Mouse (Mus musculus) layer of hippocampus, adult 9-10 months (tissue): ENCODE results near the gene Kcnmb1.

Experiments used
- DNase-seq: peaks from one replicate; pipeline ENCODE4 v3.0.0; 2022; ENCODE audit warnings: low spot score

Gene Kcnmb1

DNA sequence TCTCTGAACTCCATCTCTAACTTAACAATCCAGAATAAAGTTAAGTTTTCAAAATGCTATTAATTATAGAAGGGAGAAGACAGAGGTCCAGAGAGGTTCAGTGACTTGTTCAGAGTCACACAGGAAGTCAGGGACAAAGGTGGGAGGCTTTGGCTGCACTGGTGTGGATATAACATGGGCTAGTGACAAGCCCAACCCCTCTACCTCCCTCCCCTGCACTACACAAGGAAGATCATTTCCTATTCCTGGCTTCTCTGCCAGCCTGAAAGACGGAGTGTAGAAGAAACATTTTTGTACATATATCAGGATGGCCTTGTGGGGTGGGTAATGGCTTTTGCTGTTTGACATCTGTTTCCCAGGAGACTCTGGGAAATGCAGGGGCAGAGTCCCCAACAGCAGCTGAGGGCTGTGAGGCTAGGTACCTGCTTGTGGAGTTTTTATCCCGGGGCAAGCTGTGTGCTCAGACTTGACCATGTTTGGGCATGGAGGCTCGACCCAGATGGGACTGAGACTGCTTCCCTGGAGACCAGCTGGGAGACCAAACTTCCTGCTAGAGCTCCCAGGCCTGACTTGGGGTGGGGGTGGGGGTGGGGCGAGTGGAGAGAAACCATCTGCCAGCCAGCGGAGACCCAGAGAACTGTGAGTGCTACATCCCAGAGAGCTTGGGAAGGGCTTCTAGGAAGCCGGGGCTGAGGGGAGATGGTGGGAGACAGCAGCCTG lies at the start of gene Kcnmb1:
TSS of gene Kcnmb1 (plus strand) at position 326 of the 720 bp plus-strand sequence.
- no peak for DNase-seq

DNA sequence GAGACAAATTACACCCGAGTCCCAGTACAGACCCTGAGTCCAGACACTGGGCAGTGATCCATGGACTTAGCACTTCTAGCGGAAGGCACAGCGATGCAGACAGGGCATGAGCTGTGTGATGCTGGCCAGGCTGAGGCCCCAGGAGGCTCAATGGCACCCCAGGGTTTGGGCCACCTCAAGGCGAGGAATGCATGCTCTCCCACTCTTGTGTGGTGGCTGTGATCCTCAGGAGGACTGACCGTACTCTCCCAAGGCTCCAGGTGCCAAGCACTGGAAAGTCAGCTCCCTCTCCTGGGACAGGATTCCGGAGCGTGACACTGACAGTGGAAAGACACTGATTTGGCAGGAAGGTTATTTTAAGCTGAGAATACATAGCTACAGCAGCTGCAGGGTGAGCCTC lies 49.8 kb upstream of the Kcnmb1 start:
- DNase-seq = no peak

DNA sequence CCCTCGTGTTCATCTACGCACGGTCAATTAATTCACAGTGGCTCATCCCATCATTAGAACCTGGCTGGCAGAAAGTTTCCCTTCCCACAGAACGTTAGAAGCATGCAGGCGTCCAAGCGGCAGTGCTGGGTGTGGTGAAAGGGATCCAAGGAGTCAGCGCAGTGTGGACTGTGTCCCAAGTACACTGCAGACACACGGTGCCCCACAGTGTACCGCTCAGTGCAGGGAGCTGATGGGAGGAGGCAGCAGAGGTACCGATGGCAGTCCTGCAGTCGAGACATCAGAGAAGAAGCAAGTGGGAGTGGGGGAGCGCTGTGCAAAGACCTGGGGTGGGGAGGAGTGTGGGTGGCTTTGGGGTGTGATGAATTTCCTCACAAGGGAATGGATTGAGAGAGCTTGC lies 48.6 kb upstream of the Kcnmb1 start:
- no peak for DNase-seq

DNA sequence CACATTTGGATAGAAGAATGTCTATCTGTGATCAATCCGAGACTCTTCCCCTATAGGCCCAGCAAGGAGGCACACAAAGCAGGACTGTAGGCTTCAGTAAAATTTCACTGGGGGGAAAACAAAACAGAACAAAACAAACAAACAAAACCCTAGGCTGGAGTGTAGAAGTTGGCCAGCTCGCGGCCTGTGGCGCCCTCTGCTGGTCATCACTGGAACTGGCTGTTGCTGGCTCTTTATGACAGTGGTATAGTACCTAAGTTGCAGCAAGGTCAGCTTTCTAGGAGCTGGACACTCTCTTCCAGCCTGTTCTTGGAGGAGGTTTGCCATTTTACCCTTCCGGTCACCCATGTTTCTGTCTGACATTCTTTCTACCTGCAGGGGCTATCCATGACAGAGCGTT lies 45.2 kb upstream of the Kcnmb1 start:
- DNase-seq = no peak

DNA sequence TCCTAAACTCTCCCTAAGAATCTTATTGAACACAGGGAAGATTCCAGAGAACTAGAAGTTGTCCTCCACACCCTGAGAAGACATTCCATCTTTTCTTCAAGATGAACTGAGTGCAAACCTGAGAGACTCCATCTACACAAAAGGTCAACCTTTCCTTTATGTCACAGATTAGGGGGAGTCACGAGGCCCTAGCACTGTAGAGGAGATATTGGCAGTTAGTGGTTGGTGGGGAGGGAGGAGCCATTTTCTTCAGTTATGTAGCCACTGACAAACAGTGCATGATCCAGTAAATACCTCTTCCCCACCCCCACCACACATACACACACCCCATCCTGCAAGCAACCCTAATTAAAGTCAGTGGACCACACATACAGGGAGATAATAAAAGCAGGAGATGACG lies 44.4 kb upstream of the Kcnmb1 start:
- no peak for DNase-seq

DNA sequence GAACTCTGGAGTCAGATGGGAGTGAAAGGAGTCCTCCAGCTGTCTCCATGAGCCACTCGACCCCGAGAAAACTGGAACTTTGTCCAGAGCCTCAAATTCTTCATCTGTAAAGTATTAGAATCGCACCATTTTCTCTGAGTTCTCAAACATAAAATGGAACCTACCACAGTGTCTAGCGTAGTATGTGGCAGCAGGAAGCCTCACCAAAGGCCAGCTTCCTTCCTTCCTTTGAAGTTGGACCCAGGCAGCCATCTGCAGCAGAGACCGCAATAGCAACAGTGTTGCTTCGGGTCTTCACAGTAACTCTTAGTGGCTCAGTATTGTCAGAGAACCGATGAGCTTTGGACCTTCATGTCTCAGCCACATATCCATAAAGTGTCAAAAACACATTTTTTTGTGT lies 43.0 kb upstream of the Kcnmb1 start:
- no peak for DNase-seq

DNA sequence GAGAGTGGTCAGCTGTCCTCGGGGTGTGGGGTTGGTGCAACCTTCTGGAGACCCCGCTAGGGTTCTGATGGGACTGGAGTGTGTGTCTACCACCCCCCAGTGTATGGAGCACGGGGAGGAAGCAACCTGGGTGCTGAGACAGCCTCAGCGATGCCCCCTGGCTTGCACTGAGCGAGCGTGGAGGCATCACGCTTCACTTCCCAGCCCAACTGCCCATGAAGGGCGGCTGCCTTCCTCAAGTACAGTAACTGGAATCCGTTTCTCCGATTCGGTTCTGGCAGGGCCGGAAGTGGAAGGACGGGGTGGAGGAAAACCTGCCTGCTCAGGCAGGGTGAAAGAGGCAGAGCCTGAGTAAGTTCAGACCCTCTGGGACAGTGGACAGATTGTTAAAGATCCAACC lies 41.4 kb upstream of the Kcnmb1 start:
- no peak for DNase-seq

DNA sequence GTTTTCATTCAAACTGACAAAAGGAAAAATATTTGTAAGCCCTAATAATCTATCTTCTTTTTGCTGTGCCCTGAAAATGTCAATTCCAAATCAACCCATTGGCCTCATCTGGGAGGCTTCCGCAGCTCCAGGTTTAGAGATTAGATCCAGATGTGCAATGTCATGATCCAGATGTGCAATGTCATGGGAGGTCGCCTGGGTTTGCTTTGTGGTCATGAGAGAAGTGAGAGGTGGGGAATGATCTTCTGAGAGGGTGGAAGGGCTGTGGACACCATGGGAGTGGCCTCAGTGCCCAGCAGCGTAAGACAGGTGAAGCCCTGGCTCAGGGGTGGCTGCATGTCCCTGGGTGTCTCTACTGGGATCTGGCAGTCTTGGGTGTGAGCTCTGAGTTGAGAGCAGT lies 39.8 kb upstream of the Kcnmb1 start:
- no peak for DNase-seq

DNA sequence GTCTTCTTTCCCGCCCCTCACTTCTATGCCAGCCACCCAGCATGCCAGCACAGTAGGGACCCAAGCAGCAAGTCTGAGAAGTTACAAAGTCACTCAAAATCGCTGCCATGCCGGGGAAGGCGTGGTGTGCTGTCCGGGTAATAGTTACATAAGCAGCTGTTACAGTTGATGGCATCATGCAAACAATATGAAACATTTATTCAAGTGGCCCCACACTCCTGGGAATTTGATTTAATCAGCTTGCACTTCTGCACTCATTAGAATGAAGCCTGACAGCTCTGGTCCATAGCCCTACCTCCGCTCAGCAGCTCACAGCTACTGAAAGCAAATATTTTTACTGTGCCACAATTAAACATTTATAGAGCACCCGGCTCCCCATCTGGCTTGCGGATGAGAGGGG lies 37.0 kb upstream of the Kcnmb1 start:
- DNase-seq = no peak

DNA sequence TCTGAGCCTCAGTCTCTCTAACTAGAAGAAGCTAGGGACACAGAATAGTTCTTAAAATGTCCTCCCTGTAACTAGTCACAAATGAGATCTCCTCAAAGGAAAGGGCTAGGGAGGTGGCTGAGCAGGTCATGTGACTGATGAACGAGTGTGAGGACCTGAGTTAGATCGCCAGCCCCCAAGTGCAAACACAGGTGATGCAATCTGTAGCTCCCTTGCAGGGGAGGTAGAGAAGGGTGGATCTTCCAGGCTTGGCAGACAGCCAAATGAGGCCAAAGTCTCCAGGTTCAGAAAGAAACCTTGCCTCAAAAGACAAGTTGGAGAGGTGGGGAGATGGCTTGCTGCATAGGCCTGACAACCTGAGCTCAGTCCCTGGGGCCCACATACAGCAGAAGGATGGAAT lies 36.3 kb upstream of the Kcnmb1 start:
- no peak for DNase-seq

DNA sequence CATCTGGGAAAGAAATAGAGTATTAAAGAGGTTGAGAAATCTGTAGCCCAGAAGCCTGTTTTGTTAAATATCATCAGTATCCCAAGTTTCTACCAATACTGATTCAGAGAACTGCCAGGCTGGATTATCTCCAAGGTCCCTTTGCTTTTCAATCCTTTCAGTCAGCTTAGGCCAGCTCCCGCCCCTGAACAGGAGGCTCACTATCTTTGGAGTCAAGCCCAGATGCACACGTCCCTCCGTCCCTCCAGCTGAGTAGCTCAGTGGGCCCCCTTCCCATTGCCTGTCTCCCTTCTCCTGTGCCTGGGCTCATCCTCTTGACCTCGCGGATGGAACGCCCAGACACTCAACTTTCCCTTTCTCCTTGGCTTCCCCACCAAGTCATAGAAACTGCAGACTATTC lies 35.5 kb upstream of the Kcnmb1 start:
- no peak for DNase-seq

DNA sequence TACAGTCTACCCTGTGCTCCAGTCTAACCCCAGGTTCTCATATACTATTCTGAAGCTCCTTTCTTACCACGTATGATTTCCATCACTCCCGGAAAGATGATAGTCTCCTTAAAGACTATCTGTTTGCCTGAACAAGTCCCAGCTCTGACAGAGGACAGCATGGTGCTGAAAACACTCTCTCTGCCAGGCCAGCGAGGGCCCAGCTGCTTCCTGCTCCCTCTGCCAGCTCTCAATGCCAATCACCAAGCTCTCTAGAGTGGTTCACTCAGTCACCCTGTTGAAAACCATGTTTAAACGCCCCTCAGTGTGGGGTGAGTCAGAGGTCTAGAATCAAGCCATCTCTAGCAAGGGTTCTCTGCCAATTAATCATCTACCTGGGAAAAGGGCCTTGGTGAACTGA lies 35.0 kb upstream of the Kcnmb1 start:
- DNase-seq = no peak

DNA sequence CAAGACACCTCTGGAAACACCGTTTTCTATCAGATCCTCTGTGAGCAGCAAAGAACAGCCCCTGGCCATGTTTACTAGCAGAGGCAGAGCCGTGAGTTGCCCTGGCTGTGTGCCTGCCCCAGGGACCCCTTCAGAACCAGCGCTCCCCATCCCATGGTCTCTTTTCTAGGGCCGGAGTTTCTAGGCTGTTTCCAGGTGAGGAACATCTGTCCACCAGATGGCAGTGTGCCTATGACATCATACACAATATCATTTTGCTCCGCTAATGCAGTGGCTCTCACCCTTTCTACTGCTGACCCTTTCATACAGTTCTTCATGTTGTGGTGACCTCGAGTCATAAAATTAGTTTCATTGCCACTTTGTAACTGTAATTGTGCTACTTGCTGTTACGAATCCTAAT lies 34.2 kb upstream of the Kcnmb1 start:
- no peak for DNase-seq

DNA sequence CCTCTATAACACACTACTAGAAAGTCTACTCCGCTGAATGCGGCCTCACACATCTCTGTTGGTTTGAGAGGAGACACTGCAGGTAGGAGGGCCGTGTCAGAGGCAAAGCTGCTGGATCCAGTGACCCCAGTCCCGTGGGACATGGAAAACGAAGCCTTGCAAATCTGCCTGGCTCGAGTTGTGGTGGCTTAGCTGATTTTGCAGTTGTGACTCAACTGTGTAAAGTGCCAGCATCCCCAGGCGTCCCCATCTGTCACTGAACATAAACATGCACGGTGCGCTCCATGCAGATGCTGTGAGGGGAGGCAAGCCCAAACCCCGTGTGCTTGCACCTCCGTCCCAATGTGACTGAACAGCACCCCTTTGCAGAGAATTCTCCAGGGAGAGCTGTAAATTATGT lies 33.4 kb upstream of the Kcnmb1 start:
- DNase-seq = no peak

DNA sequence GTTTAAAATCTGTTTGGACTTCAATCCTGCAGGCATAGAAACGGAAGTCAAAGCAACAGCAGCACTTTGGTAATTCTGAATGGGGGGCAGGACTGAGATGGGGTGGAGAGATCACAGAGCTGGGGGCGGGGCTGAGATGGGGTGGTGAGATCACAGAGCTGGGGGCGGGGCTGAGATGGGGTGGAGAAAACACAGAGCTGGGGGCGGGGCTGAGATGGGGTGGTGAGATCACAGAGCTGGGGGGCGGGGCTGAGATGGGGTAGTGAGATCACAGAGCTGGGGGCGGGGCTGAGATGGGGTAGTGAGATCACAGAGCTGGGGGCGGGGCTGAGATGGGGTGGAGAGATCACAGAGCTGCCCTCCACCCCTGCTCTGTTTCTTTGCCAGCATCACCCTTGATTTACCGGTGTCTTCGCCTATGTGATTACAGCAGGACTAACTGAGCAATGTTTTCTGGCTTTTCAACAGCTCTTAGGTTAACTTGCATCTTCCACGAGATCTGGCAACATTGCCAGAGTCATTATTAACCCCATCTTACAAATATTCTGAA lies 30.9 kb upstream of the Kcnmb1 start:
- DNase-seq = no peak

DNA sequence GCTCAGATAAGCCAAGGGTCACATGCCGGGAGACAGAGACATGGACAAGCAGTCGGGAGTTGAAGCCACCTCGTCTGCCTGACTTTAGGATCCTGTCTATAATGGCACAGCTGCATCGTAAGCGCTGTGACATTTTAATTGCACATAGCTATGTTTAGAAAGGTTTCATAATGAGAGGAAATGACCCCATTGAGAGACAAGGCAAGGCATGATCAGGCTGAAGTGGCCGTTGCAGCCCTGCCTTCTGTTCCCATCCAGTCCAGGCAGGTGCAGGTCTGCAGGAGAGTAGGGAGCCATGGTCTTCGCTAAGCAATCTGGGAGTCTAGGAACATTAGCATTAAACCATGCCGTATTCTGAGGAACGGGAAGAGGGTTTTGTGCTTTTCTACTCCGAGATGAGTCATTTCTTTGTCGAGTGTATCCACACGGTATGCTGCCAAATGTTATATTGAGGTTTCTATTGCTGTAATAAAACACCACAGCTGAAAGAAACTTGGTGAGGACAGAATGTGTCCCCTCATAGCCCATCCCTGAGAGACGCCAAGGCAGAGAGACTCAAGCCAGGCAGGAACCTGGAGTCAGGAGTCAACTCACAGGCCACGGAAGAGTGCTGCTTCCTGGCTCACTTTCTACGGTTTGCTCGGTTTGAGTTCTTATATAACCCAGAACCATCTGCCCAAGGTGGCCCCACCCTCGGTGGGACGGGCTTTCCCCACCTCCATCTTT lies 30.3 kb upstream of the Kcnmb1 start:
- no peak for DNase-seq

DNA sequence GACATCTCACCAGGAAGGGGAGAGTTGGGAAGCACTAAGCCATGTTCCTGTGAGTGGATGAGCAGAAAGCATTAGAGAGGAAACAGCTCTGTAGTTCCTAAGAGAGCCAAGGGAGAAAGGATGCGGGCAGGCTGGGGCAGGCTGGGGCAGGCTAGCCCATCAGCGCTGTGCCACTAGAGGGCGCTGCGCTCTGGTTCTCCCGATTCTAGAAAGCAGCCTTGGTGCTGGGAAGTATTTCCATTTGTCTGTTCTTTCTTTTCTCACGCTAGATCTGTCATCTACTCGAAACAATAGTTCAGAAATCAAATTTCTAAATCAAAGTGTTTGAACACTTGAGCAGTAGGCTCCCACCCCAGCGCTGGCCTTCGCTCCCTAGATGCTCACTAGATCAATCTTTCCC lies 28.5 kb upstream of the Kcnmb1 start:
- no peak for DNase-seq

DNA sequence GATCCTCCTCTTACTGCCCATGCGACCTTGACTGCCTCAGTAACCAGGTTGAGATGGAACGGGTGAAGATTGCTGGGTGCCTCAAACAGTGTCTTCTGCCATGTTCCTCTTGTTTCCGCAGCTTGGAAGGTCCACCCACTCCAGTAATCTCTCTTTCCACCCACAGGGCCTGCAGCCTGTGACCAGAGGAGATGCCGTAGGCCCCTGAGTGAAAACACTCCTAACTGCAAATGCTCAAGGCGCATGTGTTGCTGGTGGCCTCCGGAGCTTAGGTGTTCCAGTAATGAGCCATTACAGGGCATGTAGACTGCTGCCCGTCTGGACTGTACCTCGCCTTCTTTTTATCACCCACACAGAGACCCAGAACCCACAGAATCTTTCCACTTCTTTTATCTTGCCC lies 25.2 kb upstream of the Kcnmb1 start:
- DNase-seq = no peak

DNA sequence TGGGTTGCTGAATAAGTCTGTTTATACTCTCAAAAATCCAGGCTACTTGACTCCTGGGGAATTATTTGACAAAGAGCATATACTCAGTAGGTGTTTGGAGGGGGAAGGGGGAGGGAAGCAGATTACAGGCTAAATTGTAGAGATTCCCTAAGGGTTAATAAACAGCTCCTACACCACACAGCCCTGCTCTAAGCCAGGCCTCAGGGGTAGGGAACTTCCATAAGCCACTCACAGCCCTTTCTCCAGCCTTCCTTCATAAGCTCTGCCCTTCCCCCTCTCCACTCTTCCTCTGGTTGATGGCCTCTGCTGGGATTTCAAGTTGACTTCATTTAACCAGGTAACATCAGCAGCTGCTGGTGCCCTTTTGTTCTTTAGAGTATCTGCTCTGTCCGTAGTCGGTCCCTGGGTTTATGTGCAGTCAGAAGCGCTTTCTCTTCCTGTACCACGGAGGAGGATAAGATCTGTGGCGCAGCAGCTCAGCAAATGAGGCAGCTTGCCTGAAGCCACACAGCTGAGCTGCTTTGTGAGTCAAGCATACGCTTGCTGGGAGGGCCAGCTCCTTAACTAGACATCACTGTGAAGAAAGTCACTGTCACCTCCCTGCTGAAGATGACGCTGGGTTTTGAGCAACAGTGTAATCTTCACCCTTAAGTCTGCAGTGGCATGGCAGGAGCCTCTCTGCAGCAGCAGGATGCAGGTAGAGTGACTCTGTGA lies 24.1 kb upstream of the Kcnmb1 start:
- DNase-seq = no peak

DNA sequence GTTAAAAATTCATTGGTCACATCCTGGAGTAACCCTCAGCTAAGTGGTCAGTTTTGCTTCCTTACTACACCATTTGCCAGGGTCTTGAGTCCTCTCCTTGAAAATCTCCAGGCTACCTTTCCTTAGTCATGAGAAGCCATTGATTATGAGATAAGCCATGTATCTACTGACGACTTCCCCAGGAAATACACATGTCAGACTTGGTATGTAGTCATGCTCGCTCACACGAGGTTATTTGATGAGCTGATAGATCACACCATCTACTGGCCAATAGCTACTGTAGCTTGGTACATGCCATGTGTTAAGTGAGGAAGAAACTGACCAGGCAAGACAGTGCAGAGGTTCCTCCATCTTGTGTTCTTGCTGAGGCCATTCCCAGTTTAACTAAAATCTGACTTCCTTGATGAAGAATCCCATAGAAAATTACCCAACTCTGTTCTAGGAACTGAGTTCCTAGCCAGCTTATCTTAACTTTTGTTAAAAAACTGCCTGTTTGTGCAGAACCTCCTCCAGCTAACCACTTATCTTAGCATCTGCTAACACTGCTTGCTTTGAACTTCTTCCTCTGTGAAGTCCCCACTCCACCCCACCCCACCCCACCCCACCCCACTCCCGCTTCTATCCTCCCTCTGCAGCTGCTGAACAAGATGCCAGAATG lies 23.2 kb upstream of the Kcnmb1 start:
- DNase-seq = no peak

DNA sequence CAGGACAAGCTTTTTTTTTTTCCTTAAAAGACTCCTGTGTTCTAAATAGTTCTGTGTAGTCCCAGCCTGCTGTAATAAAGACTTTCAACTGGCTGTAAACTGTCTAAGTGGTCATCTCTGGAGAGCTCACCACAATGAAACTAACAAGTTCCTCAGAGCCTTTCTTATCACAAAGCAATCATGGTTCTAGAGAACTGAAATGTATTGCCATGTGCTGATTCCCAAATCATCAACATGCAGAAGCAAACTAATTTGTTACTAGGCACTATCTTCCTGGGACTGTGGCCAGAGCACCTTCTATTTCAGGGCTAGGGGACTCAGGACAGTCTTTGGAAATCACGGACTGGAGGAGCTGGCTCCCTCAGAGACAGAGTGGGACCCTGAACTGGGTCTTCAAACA lies 19.2 kb upstream of the Kcnmb1 start:
- DNase-seq = no peak

DNA sequence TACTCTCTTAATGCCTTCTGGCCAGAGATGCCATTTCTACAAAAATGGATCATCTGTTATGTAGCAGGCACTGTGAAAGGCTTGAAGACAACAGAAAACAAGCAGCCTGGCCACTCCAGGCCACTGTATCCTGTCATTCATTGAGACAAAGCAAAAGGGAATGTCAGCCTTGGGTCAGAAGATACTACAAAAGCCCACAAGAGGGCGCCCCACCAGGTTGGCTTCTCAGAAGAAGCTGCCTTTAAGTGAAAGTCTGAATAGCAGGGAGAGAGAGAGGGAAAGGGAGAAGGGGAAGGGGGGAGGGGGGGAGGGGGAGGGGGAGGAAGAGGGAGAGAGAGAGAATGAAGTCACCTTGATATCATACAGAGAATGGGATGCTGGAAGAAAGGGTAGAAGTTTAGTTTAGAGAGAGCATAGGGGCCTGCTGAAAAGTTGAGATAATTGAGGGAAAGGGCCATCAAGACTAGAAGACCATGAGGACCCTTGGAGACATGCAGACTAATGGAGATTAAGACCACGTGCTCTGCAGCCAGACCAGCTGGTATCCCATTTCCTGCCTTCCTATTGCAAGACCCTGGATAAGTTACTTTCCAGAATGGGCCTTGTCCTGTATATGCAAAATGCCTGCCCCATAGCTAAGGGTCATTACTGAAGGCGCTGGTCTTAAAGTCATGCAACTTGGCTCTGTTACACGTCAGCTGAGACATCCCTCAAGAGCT lies 18.6 kb upstream of the Kcnmb1 start:
- DNase-seq = no peak
